In genomic region chr5:108628891-108629633, GRCm38 (mm10) we compare ENCODE assay signal across 8 mouse cellular contexts. TPM values are rescaled to one million over a fixed set of nuclear protein-coding genes. Genes with fewer than 3 reads are reported as not detected.
DNase-seq lines count a peak whose midpoint lies in the region; ATAC-seq lines count a peak whose summit lies in the region.

No protein-coding gene starts in this region.

- peak overlapping the region; percentile 89 for H3K4me2 ChIP-seq in kidney, embryonic 14.5 days (replicated peaks; ENCODE audit: low read depth, low read length)
- peak overlapping the region; percentile 96 for H3K4me2 ChIP-seq in limb, embryonic 13.5 days (replicated peaks)

- no peaks in the 10 kb centered on the region for H3K9me3 ChIP-seq in kidney, embryonic 14.5 days (ENCODE audit: control insufficient read depth, low read length)
- no peaks in the 10 kb centered on the region for H3K9me3 ChIP-seq in erythroblast, embryonic 14.5 days (ENCODE audit: control insufficient read depth, low read length)
- H3K9me3 ChIP-seq in limb, embryonic 13.5 days: no peaks in the 10 kb centered on the region

- no peak for DNase-seq in kidney, postnatal 14 days
- peak; percentile 30 for DNase-seq in ES-CJ7 (ENCODE audit: low read depth, low spot score)
- DNase-seq in ovary, postnatal 10 days (ENCODE audit: low spot score): no peak
- DNase-seq in adrenal gland, postnatal 36 days: no peak

- H3K9ac ChIP-seq in kidney, embryonic 14.5 days (ENCODE audit: low read depth, low read length): peak overlapping the region; percentile 93
- H3K9ac ChIP-seq in limb, embryonic 13.5 days: peak overlapping the region; percentile 96

- peak overlapping the region; percentile 95 for H3K4me3 ChIP-seq in kidney, embryonic 14.5 days (ENCODE audit: low read length)
- H3K4me3 ChIP-seq in erythroblast, embryonic 14.5 days (replicated peaks): peak overlapping the region; percentile 100
- H3K4me3 ChIP-seq in limb, embryonic 13.5 days: peak overlapping the region; percentile 91

- H3K36me3 ChIP-seq in kidney, embryonic 14.5 days (ENCODE audit: control insufficient read depth, insufficient read depth, low read length): peaks cover 7% of the 10 kb centered on the region
- H3K36me3 ChIP-seq in erythroblast, embryonic 14.5 days (ENCODE audit: control insufficient read depth): peaks cover 20% of the 10 kb centered on the region
- H3K36me3 ChIP-seq in limb, embryonic 13.5 days: peaks cover 7% of the 10 kb centered on the region

- H3K27me3 ChIP-seq in kidney, embryonic 14.5 days (ENCODE audit: control insufficient read depth, insufficient read depth, low read length): no peaks in the 10 kb centered on the region
- no peaks in the 10 kb centered on the region for H3K27me3 ChIP-seq in erythroblast, embryonic 14.5 days (ENCODE audit: control insufficient read depth)
- H3K27me3 ChIP-seq in limb, embryonic 13.5 days: no peaks in the 10 kb centered on the region

- peak overlapping the region; percentile 83 for H3K27ac ChIP-seq in kidney, embryonic 14.5 days (ENCODE audit: low read depth, low read length)
- peak overlapping the region; percentile 84 for H3K27ac ChIP-seq in limb, embryonic 13.5 days

- WGBS in kidney, embryonic 14.5 days: 1% methylated on average over 32 of the region's 32 CpGs
- 2% methylated on average over 32 of the region's 32 CpGs for WGBS in limb, embryonic 13.5 days

- peak; percentile 88 for ATAC-seq in kidney, embryonic 14.5 days (ENCODE audit: low FRiP score, low TSS enrichment)
- ATAC-seq in limb, embryonic 13.5 days (ENCODE audit: low FRiP score, low read depth): peak; percentile 88
- peak; percentile 31 for ATAC-seq in neutrophil, adult 5-6 weeks (ENCODE audit: extremely low read depth, insufficient number of reproducible peaks, low FRiP score, poor library complexity, severe bottlenecking)

- H3K4me1 ChIP-seq in kidney, embryonic 14.5 days (ENCODE audit: control insufficient read depth, insufficient read depth, low read length): peaks cover 15% of the 10 kb centered on the region
- peaks cover 50% of the 10 kb centered on the region for H3K4me1 ChIP-seq in erythroblast, embryonic 14.5 days (ENCODE audit: control insufficient read depth)
- H3K4me1 ChIP-seq in limb, embryonic 13.5 days: peaks cover 28% of the 10 kb centered on the region

RNA-seq across cellular contexts. Expression of gene Gak, which starts 0.5 kb away (rescaled TPM):
- polyA plus RNA-seq in kidney, embryonic 14.5 days (2014; fragmentation: Nextera tagmentation; extraction: Ambion mirVana): 30.4 and 48.8 TPM in 2 replicates
- polyA plus RNA-seq in erythroblast, embryonic 14.5 days (2012): 5.2 and 6.8 TPM in 2 replicates
- polyA plus RNA-seq in limb, embryonic 13.5 days (2015; fragmentation: Nextera tagmentation; extraction: Ambion mirVana): 44.4 and 50.6 TPM in 2 replicates
- total RNA-seq in neutrophil, adult 5-6 weeks (2017): 169 and 179 TPM in 2 replicates
- total RNA-seq in adrenal gland, postnatal 36 days (2021): 10 to 100 TPM; 81.2 to 82.4 TPM

RNA-seq across cellular contexts. Expression of gene Tmem175, which starts 0.5 kb away (rescaled TPM):
- polyA plus RNA-seq in kidney, embryonic 14.5 days (2014; fragmentation: Nextera tagmentation; extraction: Ambion mirVana): 23.0 and 29.0 TPM in 2 replicates
- 0.09 and 0.14 TPM in 2 replicates for polyA plus RNA-seq in erythroblast, embryonic 14.5 days (2012)
- 26.9 and 28.3 TPM in 2 replicates for polyA plus RNA-seq in limb, embryonic 13.5 days (2015; fragmentation: Nextera tagmentation; extraction: Ambion mirVana)
- total RNA-seq in neutrophil, adult 5-6 weeks (2017): 14.9 and 17.3 TPM in 2 replicates
- 10 to 100 TPM; 21.2 to 31.3 TPM for total RNA-seq in adrenal gland, postnatal 36 days (2021)

RNA-seq across cellular contexts. Expression of gene Idua, which starts 31.1 kb away (rescaled TPM):
- polyA plus RNA-seq in kidney, embryonic 14.5 days (2014; fragmentation: Nextera tagmentation; extraction: Ambion mirVana): 11.0 and 11.3 TPM in 2 replicates
- 0.06 and 0.07 TPM in 2 replicates for polyA plus RNA-seq in erythroblast, embryonic 14.5 days (2012)
- 16.2 and 18.2 TPM in 2 replicates for polyA plus RNA-seq in limb, embryonic 13.5 days (2015; fragmentation: Nextera tagmentation; extraction: Ambion mirVana)
- 11.9 and 13.0 TPM in 2 replicates for total RNA-seq in neutrophil, adult 5-6 weeks (2017)
- 10 to 100 TPM; 14.0 to 16.0 TPM for total RNA-seq in adrenal gland, postnatal 36 days (2021)

RNA-seq across cellular contexts. Expression of gene Dgkq, which starts 40.4 kb away (rescaled TPM):
- 5.0 and 9.1 TPM in 2 replicates for polyA plus RNA-seq in kidney, embryonic 14.5 days (2014; fragmentation: Nextera tagmentation; extraction: Ambion mirVana)
- 0.08 and 0.16 TPM in 2 replicates for polyA plus RNA-seq in erythroblast, embryonic 14.5 days (2012)
- polyA plus RNA-seq in limb, embryonic 13.5 days (2015; fragmentation: Nextera tagmentation; extraction: Ambion mirVana): 15.9 and 16.8 TPM in 2 replicates
- total RNA-seq in neutrophil, adult 5-6 weeks (2017): 18.9 and 43.5 TPM in 2 replicates
- total RNA-seq in adrenal gland, postnatal 36 days (2021): 10 to 100 TPM; 17.4 to 18.7 TPM

RNA-seq across cellular contexts. Expression of gene Slc26a1, which starts 46.3 kb away (rescaled TPM):
- 0.80 and 1.5 TPM in 2 replicates for polyA plus RNA-seq in kidney, embryonic 14.5 days (2014; fragmentation: Nextera tagmentation; extraction: Ambion mirVana)
- 0.47 and 0.59 TPM in 2 replicates for polyA plus RNA-seq in erythroblast, embryonic 14.5 days (2012)
- 1.5 and 1.8 TPM in 2 replicates for polyA plus RNA-seq in limb, embryonic 13.5 days (2015; fragmentation: Nextera tagmentation; extraction: Ambion mirVana)
- 0.12 TPM in 1 of 2 replicates, not detected in the other for total RNA-seq in neutrophil, adult 5-6 weeks (2017)
- total RNA-seq in adrenal gland, postnatal 36 days (2021): under 1 TPM in 1 of 2 experiments, not detected in 1; 0.30 TPM

Comparison
In these comparisons a context has a peak if more than half of its experiments do, and no peak if none do; other contexts are left out.
1. ATAC-seq: peak in every context shown above with its lines; median percentile 88 in kidney, embryonic 14.5 days; 88 in limb, embryonic 13.5 days; 31 in neutrophil, adult 5-6 weeks.
2. RNA of gene Tmem175, which starts 0.5 kb away (polyA plus RNA-seq): 23.0 to 29.0 TPM in kidney, embryonic 14.5 days and 26.9 to 28.3 TPM in limb, embryonic 13.5 days; 0.09 to 0.14 TPM in erythroblast, embryonic 14.5 days; every median in the first group is over 10 times any median in the second.
3. RNA of gene Idua, which starts 31.1 kb away (polyA plus RNA-seq): 16.2 to 18.2 TPM in limb, embryonic 13.5 days and 11.0 to 11.3 TPM in kidney, embryonic 14.5 days; 0.06 to 0.07 TPM in erythroblast, embryonic 14.5 days; every median in the first group is over 10 times any median in the second.
4. Peak in every context shown above with its lines, with median percentiles within 50 percentile points of each other: H3K4me3 ChIP-seq.